Mouse (Mus musculus) kidney, adult 2 months (tissue): ENCODE data around the gene Plekhm3. TPM values are rescaled to one million over a fixed set of nuclear protein-coding genes. Genes with fewer than 3 reads are reported as not detected.

ENCODE experiments used
- DNase-seq: peaks from one replicate; pipeline ENCODE4 v3.0.0; 2021
- H3K27ac ChIP-seq: fragments of 200-500 bp; 2 replicates; pipeline ENCODE4 v1.5.1; 2012; ENCODE audit warnings: low read depth, low read length, control low read depth, inconsistent platforms; ENCODE audit not compliant: insufficient read depth
- H3K27me3 ChIP-seq: fragments of 200-500 bp; replicated peaks from 2 replicates; pipeline ENCODE4 v1.6.1; 2012; ENCODE audit warnings: mild to moderate bottlenecking, moderate library complexity, low read length, inconsistent platforms; ENCODE audit not compliant: control insufficient read depth, insufficient read depth
- H3K36me3 ChIP-seq: fragments of 200-500 bp; 2 replicates; pipeline ENCODE4 v1.6.1; 2012; ENCODE audit warnings: mild to moderate bottlenecking, moderate library complexity, low read length, inconsistent platforms; ENCODE audit not compliant: control insufficient read depth, insufficient read depth
- H3K4me1 ChIP-seq: fragments of 200-500 bp; 2 replicates; pipeline ENCODE4 v1.6.1; 2011; ENCODE audit warnings: low read length; ENCODE audit not compliant: control insufficient read depth, insufficient read depth
- H3K4me3 ChIP-seq: fragments of 200-500 bp; 2 replicates; pipeline ENCODE4 v1.5.1; 2011; ENCODE audit warnings: mild to moderate bottlenecking, low read depth, low read length, control low read depth; ENCODE audit not compliant: insufficient read depth
- CTCF ChIP-seq: fragments of 200-500 bp; conservative IDR thresholded peaks from 2 replicates; pipeline ENCODE4 v1.5.1; 2011; ENCODE audit warnings: low read depth, mild to moderate bottlenecking, control low read depth, low read length, moderate library complexity, mixed read lengths; ENCODE audit not compliant: insufficient read depth, insufficient read length
- POLR2A ChIP-seq: fragments of 200-500 bp; IDR thresholded peaks from one replicate; pipeline ENCODE4 v1.6.1; 2011; ENCODE audit warnings: low read depth, low read length, control low read depth
- WGBS: fragments of 180-500 bp; shearing (Covaris S2); methylation state at CpG from one replicate; pipeline ENCODE4 v1.1.7; 2018; 5-methylcytosine and 5-hydroxymethylcytosine counted together
- polyA plus RNA-seq: library from polyadenylated mRNA; depleted of rRNA; stranded (reverse); fragments of >200 nt; gene quantifications from 2 replicates; pipeline ENCODE4 v1.2.3, GENCODE M21; 2012

Gene Plekhm3
- polyA plus RNA-seq, 1 experiment = 3.3 TPM

- 81% methylated on average over 5 of the region's 5 CpGs for WGBS
- DNase-seq = peak; percentile 56
These were observed 202.0 kb downstream of the Plekhm3 start for GRCm38 (mm10) chr1:64754658-64755057.

GRCm38 (mm10) chr1:64753668-64754067 is 203.0 kb downstream of the Plekhm3 start:
- Histone ChIP-seq H3K36me3 (no peaks in the 10 kb centered on the region), H3K4me3 (no peak overlapping the region), H3K27me3 (no peaks in the 10 kb centered on the region), H3K4me1 (no peaks in the 10 kb centered on the region; the same call in 1 of the 2 replicates), H3K27ac (no peak overlapping the region)
- peak; percentile 39 for DNase-seq
- TF ChIP-seq POLR2A = no peak
- WGBS = 77% methylated on average over 7 of the region's 7 CpGs

More at GRCm38 (mm10) chr1:64754658-64755057, 202.0 kb downstream of the Plekhm3 start:
- Histone ChIP-seq H3K36me3 (no peaks in the 10 kb centered on the region), H3K4me3 (no peak overlapping the region), H3K4me1 (no peaks in the 10 kb centered on the region; the same call in 1 of the 2 replicates), H3K27ac (no peak overlapping the region), H3K27me3 (no peaks in the 10 kb centered on the region)
- TF ChIP-seq POLR2A (no peak), CTCF (no peak)

- no peaks in the 10 kb centered on the region; the same call in 1 of the 2 replicates for H3K4me1 ChIP-seq
- no peaks in the 10 kb centered on the region for H3K27me3 ChIP-seq
- TF ChIP-seq POLR2A (no peak), CTCF (no peak)
- peak; percentile 18 for DNase-seq
- 91% methylated on average over 8 of the region's 8 CpGs for WGBS
- no peaks in the 10 kb centered on the region for H3K36me3 ChIP-seq
- H3K4me3 ChIP-seq = no peak overlapping the region
- no peak overlapping the region for H3K27ac ChIP-seq
These were observed 203.5 kb downstream of the Plekhm3 start for GRCm38 (mm10) chr1:64753109-64753508.

GRCm38 (mm10) chr1:64744616-64745015 is 212.0 kb downstream of the Plekhm3 start:
- Histone ChIP-seq H3K4me3 (no peak overlapping the region), H3K36me3 (no peaks in the 10 kb centered on the region), H3K4me1 (peaks cover 4% of the 10 kb centered on the region; the same call in 1 of the 2 replicates), H3K27ac (no peak overlapping the region), H3K27me3 (no peaks in the 10 kb centered on the region)
- TF ChIP-seq POLR2A = no peak
- DNase-seq = no peak

GRCm38 (mm10) chr1:64742741-64743408 is 213.7 kb downstream of the Plekhm3 start:
- Histone ChIP-seq H3K27ac (peak overlapping the region; percentile 66), H3K4me1 (peaks cover 4% of the 10 kb centered on the region; the same call in 1 of the 2 replicates), H3K27me3 (no peaks in the 10 kb centered on the region), H3K4me3 (peak overlapping the region; percentile 18; the same call in 1 of the 2 replicates), H3K36me3 (no peaks in the 10 kb centered on the region)
- TF ChIP-seq POLR2A (no peak), CTCF (no peak)
- 53% methylated on average over 18 of the region's 18 CpGs for WGBS
- DNase-seq = peak; percentile 89

- peak overlapping the region; percentile 92 for H3K27ac ChIP-seq
- peaks cover 11% of the 10 kb centered on the region; the same call in 1 of the 2 replicates for H3K4me1 ChIP-seq
- peak; percentile 86 for DNase-seq
- WGBS = under 1% methylated on average over 14 of the region's 14 CpGs
- H3K36me3 ChIP-seq = no peaks in the 10 kb centered on the region
- peak overlapping the region; percentile 23 for H3K4me3 ChIP-seq
- H3K27me3 ChIP-seq = no peaks in the 10 kb centered on the region
- TF ChIP-seq POLR2A (no peak), CTCF (0 out of 2 replicates have a peak, but pooled peaks have one; percentile 8)
These were observed 218.0 kb downstream of the Plekhm3 start for GRCm38 (mm10) chr1:64738661-64739082.

GRCm38 (mm10) chr1:64738180-64738555 is 218.5 kb downstream of the Plekhm3 start:
- Histone ChIP-seq H3K36me3 (no peaks in the 10 kb centered on the region), H3K4me1 (peaks cover 11% of the 10 kb centered on the region; the same call in 1 of the 2 replicates), H3K4me3 (peak overlapping the region; percentile 48), H3K27me3 (no peaks in the 10 kb centered on the region), H3K27ac (peak overlapping the region; percentile 92)
- DNase-seq = peak; percentile 93
- TF ChIP-seq POLR2A (no peak), CTCF (no peak)
- WGBS = under 1% methylated on average over 11 of the region's 11 CpGs
